Mouse (Mus musculus) midbrain, embryonic 14.5 days (tissue): ENCODE measurements around the gene Ets1. TPM values are rescaled to one million over a fixed set of nuclear protein-coding genes. Genes with fewer than 3 reads are reported as not detected.
A peak's percentile ranks its signal among the peaks of the same experiment; 100 is the strongest.

Experiments
- ATAC-seq: fragments of 200-750 bp; cut with Nextera tagmentation; 2 replicates; pipeline ENCODE4 v1.8.0; 2017; ENCODE audit warnings: moderate number of reproducible peaks, moderate library complexity; ENCODE audit not compliant: low FRiP score, low TSS enrichment
- DNase-seq: peaks from one replicate; pipeline ENCODE4 v3.0.0-alpha.2; 2015
- H3K27ac ChIP-seq: fragments of 300-500 bp; sonication (generic); replicated peaks from 2 replicates; pipeline ENCODE4 v1.5.1; 2014; ENCODE audit warnings: mild to moderate bottlenecking, low read depth, low read length, moderate library complexity
- H3K27me3 ChIP-seq: fragments of 300-500 bp; sonication (generic); 2 replicates; pipeline ENCODE4 v1.6.1; 2014; ENCODE audit warnings: low read length, control low read depth, mixed read lengths; ENCODE audit not compliant: control insufficient read depth, insufficient read depth
- H3K36me3 ChIP-seq: fragments of 300-500 bp; sonication (generic); 2 replicates; pipeline ENCODE4 v1.6.1; 2014; ENCODE audit warnings: low read length, control low read depth; ENCODE audit not compliant: control insufficient read depth, insufficient read depth
- H3K4me1 ChIP-seq: fragments of 300-500 bp; sonication (generic); 2 replicates; pipeline ENCODE4 v1.6.1; 2014; ENCODE audit warnings: mild to moderate bottlenecking, antibody characterized with exemption, low read length, control low read depth; ENCODE audit not compliant: control insufficient read depth, insufficient read depth
- H3K4me2 ChIP-seq: fragments of 300-500 bp; sonication (generic); 2 replicates; pipeline ENCODE4 v1.6.1; 2014; ENCODE audit warnings: mild to moderate bottlenecking, low read length, moderate library complexity
- H3K4me3 ChIP-seq: fragments of 300-500 bp; sonication (generic); replicated peaks from 2 replicates; pipeline ENCODE4 v1.5.1; 2014; ENCODE audit warnings: low read depth, low read length
- H3K9ac ChIP-seq: fragments of 300-500 bp; sonication (generic); replicated peaks from 2 replicates; pipeline ENCODE4 v1.6.1; 2014; ENCODE audit warnings: mild to moderate bottlenecking, low read length, moderate library complexity
- H3K9me3 ChIP-seq: fragments of 300-500 bp; sonication (generic); 2 replicates; pipeline ENCODE4 v1.6.1; 2016; ENCODE audit warnings: low read length, control low read depth, mixed read lengths; ENCODE audit not compliant: control insufficient read depth
- WGBS: fragments of 180-500 bp; shearing (Covaris S2); extraction: QIAGEN DNeasy Blood & Tissue Kit; methylation state at CpG from one replicate; pipeline ENCODE4 v1.1.7; 2014; 5-methylcytosine and 5-hydroxymethylcytosine counted together
- polyA plus RNA-seq: library from polyadenylated mRNA; unstranded; fragments of >200 nt; fragmentation: Nextera tagmentation; extraction: Ambion mirVana; gene quantifications from 2 replicates; pipeline ENCODE4 v1.2.1, GENCODE M21; 2014

The Ets1 gene
- polyA plus RNA-seq, 1 experiment from 2014 or later, result 19.6 TPM

GRCm38 (mm10) chr9:32620446-32620845 is 15.6 kb upstream of the Ets1 start:
- Histone ChIP-seq H3K4me1 (no peaks in the 10 kb centered on the region), H3K36me3 (no peaks in the 10 kb centered on the region), H3K27me3 (peaks cover 11% of the 10 kb centered on the region), H3K9ac (no peak overlapping the region), H3K4me3 (no peak overlapping the region), H3K27ac (no peak overlapping the region), H3K9me3 (no peaks in the 10 kb centered on the region), H3K4me2 (no peak overlapping the region)
- WGBS, result 92% methylated on average over 3 of the region's 3 CpGs
- no peak for ATAC-seq
- no peak for DNase-seq

GRCm38 (mm10) chr9:32629385-32629981 is 6.5 kb upstream of the Ets1 start:
- no peaks in the 10 kb centered on the region for H3K9me3 ChIP-seq
- no peak overlapping the region for H3K4me2 ChIP-seq
- H3K4me3 ChIP-seq, result no peak overlapping the region
- H3K9ac ChIP-seq, result no peak overlapping the region
- ATAC-seq (no peak), DNase-seq (no peak)
- H3K27me3 ChIP-seq, result no peaks in the 10 kb centered on the region
- H3K36me3 ChIP-seq, result no peaks in the 10 kb centered on the region
- H3K27ac ChIP-seq, result no peak overlapping the region
- H3K4me1 ChIP-seq, result no peaks in the 10 kb centered on the region
- WGBS, result 80% methylated on average over 1 of the region's 1 CpGs

GRCm38 (mm10) chr9:32631341-32631740 is 4.7 kb upstream of the Ets1 start:
- no peak for ATAC-seq
- Histone ChIP-seq H3K9ac (no peak overlapping the region), H3K27ac (no peak overlapping the region)

GRCm38 (mm10) chr9:32632237-32632636 is 3.8 kb upstream of the Ets1 start:
- Histone ChIP-seq H3K9me3 (no peaks in the 10 kb centered on the region), H3K4me1 (no peaks in the 10 kb centered on the region), H3K27me3 (peaks cover 10% of the 10 kb centered on the region; the same call in 1 of the 2 replicates), H3K9ac (no peak overlapping the region), H3K4me3 (no peak overlapping the region), H3K36me3 (no peaks in the 10 kb centered on the region), H3K4me2 (no peak overlapping the region), H3K27ac (no peak overlapping the region)
- DNase-seq (no peak), ATAC-seq (no peak)
- WGBS, result 84% methylated on average over 7 of the region's 7 CpGs

More at GRCm38 (mm10) chr9:32631341-32631740, 4.7 kb upstream of the Ets1 start:
- no peaks in the 10 kb centered on the region for H3K36me3 ChIP-seq
- peaks cover 4% of the 10 kb centered on the region; the same call in 1 of the 2 replicates for H3K27me3 ChIP-seq
- H3K4me1 ChIP-seq, result no peaks in the 10 kb centered on the region
- H3K9me3 ChIP-seq, result no peaks in the 10 kb centered on the region
- no peak overlapping the region for H3K4me2 ChIP-seq
- DNase-seq, result peak; percentile 35
- no peak overlapping the region for H3K4me3 ChIP-seq

- Histone ChIP-seq H3K4me2 (no peak overlapping the region), H3K36me3 (no peaks in the 10 kb centered on the region), H3K4me1 (no peaks in the 10 kb centered on the region), H3K27ac (no peak overlapping the region), H3K9me3 (no peaks in the 10 kb centered on the region), H3K9ac (no peak overlapping the region), H3K27me3 (peaks cover 4% of the 10 kb centered on the region; the same call in 1 of the 2 replicates), H3K4me3 (no peak overlapping the region)
- no peak for DNase-seq
- ATAC-seq, result no peak
- WGBS, result 36% methylated on average over 3 of the region's 3 CpGs
Measured at GRCm38 (mm10) chr9:32644981-32645380, 9.0 kb downstream of the Ets1 start.

- peak; percentile 17 for DNase-seq
Measured at GRCm38 (mm10) chr9:32645475-32645874, 9.5 kb downstream of the Ets1 start.

GRCm38 (mm10) chr9:32646539-32647258 is 10.7 kb downstream of the Ets1 start:
- 61% methylated on average over 11 of the region's 11 CpGs for WGBS
- no peak overlapping the region for H3K4me2 ChIP-seq

More at GRCm38 (mm10) chr9:32645475-32645874, 9.5 kb downstream of the Ets1 start:
- Histone ChIP-seq H3K4me2 (0 out of 2 replicates have a peak overlapping the region, but pooled peaks have one; percentile 15), H3K9me3 (no peaks in the 10 kb centered on the region), H3K27me3 (peaks cover 4% of the 10 kb centered on the region; the same call in 1 of the 2 replicates), H3K9ac (no peak overlapping the region), H3K27ac (no peak overlapping the region), H3K36me3 (no peaks in the 10 kb centered on the region), H3K4me3 (no peak overlapping the region), H3K4me1 (no peaks in the 10 kb centered on the region)
- ATAC-seq, result no peak
- 10% methylated on average over 9 of the region's 9 CpGs for WGBS

GRCm38 (mm10) chr9:32647506-32648250 is 11.7 kb downstream of the Ets1 start:
- ATAC-seq (no peak), DNase-seq (no peak)
- H3K4me2 ChIP-seq, result no peak overlapping the region
- no peaks in the 10 kb centered on the region for H3K36me3 ChIP-seq
- H3K9ac ChIP-seq, result no peak overlapping the region
- no peak overlapping the region for H3K27ac ChIP-seq
- H3K27me3 ChIP-seq, result peaks cover 4% of the 10 kb centered on the region; the same call in 1 of the 2 replicates
- H3K4me3 ChIP-seq, result no peak overlapping the region
- no peaks in the 10 kb centered on the region for H3K9me3 ChIP-seq
- WGBS, result 90% methylated on average over 7 of the region's 7 CpGs
- H3K4me1 ChIP-seq, result no peaks in the 10 kb centered on the region

More at GRCm38 (mm10) chr9:32646539-32647258, 10.7 kb downstream of the Ets1 start:
- Histone ChIP-seq H3K36me3 (no peaks in the 10 kb centered on the region), H3K4me1 (no peaks in the 10 kb centered on the region), H3K27ac (no peak overlapping the region), H3K9ac (no peak overlapping the region), H3K4me3 (no peak overlapping the region), H3K27me3 (peaks cover 4% of the 10 kb centered on the region; the same call in 1 of the 2 replicates), H3K9me3 (no peaks in the 10 kb centered on the region)
- ATAC-seq (no peak), DNase-seq (no peak)
